Mouse (Mus musculus): Measurements from ENCODE around the gene Unc5c. TPM values are rescaled to one million over a fixed set of nuclear protein-coding genes. Genes with fewer than 3 reads are reported as not detected.

The Unc5c gene
- polyA plus RNA-seq, 1 experiment from 2014 or later, result 15.9 TPM

DNA sequence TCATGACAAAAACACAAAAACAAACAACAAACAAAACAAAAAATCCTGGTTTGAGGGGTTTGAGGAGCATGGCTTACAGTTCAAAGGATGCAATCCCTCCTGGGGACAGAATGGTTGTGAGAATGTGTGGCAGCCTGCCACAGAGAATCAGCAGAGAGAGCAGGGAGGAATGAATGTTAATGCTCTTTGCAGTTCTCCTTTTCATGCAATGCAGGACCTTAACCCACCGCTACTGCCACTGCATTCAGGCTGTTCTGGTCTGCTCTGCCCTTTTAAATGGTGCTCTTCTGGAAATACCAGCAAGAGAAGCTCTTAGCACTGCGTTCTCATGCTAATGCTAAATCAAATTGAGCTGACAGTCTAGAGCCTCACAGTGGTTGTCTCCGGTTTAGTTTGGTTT is 130.1 kb downstream of the Unc5c start:
- WGBS, result 32% methylated on average over 3 of the region's 3 CpGs
- Histone ChIP-seq H3K27me3 (ENCODE audit: control insufficient read depth, insufficient read depth, low read length) (no peaks in the 10 kb centered on the region), H3K27ac (ENCODE audit: low read length) (no peak overlapping the region), H3K4me2 (replicated peaks; ENCODE audit: low read depth, low read length) (no peak overlapping the region), H3K4me1 (ENCODE audit: control insufficient read depth, insufficient read depth, low read length) (no peaks in the 10 kb centered on the region), H3K4me3 (ENCODE audit: low read depth, low read length) (no peak overlapping the region), H3K9ac (replicated peaks; ENCODE audit: low read depth, low read length) (no peak overlapping the region), H3K36me3 (ENCODE audit: control insufficient read depth, insufficient read depth, low read length) (no peaks in the 10 kb centered on the region), H3K9me3 (ENCODE audit: control insufficient read depth, low read depth, low read length) (no peaks in the 10 kb centered on the region)
- ATAC-seq (ENCODE audit: insufficient number of reproducible peaks, insufficient read depth, low FRiP score, low read depth), result no peak

GRCm38 (mm10) chr3:141596461-141596860 is 131.4 kb downstream of the Unc5c start:
- 55% methylated on average over 3 of the region's 3 CpGs for WGBS
- no peaks in the 10 kb centered on the region for H3K4me1 ChIP-seq (ENCODE audit: control insufficient read depth, insufficient read depth, low read length)
- no peak overlapping the region for H3K9ac ChIP-seq (replicated peaks; ENCODE audit: low read depth, low read length)
- no peak overlapping the region for H3K27ac ChIP-seq (ENCODE audit: low read length)
- no peaks in the 10 kb centered on the region for H3K27me3 ChIP-seq (ENCODE audit: control insufficient read depth, insufficient read depth, low read length)
- no peaks in the 10 kb centered on the region for H3K9me3 ChIP-seq (ENCODE audit: control insufficient read depth, low read depth, low read length)
- no peak overlapping the region for H3K4me3 ChIP-seq (ENCODE audit: low read depth, low read length)
- H3K36me3 ChIP-seq (ENCODE audit: control insufficient read depth, insufficient read depth, low read length), result no peaks in the 10 kb centered on the region
- no peak for ATAC-seq (ENCODE audit: insufficient number of reproducible peaks, insufficient read depth, low FRiP score, low read depth)
- H3K4me2 ChIP-seq (replicated peaks; ENCODE audit: low read depth, low read length), result no peak overlapping the region

DNA sequence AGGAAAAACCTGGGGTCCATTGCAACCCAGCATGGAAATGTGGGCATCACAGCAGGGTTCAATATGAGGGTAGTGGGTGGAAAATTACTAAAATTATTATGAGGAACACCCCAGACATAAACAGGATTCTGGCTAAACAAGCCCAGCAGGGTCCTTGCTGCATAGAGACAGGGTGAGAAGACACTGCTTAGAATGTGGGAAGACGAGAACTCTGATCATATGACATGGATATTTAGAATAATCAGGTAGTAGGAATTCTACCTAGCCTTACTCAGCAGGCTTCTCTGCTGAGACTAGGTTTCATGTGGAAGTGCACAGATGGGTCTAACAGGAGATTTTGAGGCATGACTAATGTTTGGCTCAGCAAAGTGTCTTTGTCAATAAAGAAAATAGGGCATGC is 131.9 kb downstream of the Unc5c start:
- Histone ChIP-seq H3K4me3 (ENCODE audit: low read depth, low read length) (no peak overlapping the region), H3K4me2 (replicated peaks; ENCODE audit: low read depth, low read length) (no peak overlapping the region), H3K36me3 (ENCODE audit: control insufficient read depth, insufficient read depth, low read length) (no peaks in the 10 kb centered on the region), H3K9ac (replicated peaks; ENCODE audit: low read depth, low read length) (no peak overlapping the region), H3K9me3 (ENCODE audit: control insufficient read depth, low read depth, low read length) (no peaks in the 10 kb centered on the region), H3K27me3 (ENCODE audit: control insufficient read depth, insufficient read depth, low read length) (no peaks in the 10 kb centered on the region), H3K4me1 (ENCODE audit: control insufficient read depth, insufficient read depth, low read length) (no peaks in the 10 kb centered on the region), H3K27ac (ENCODE audit: low read length) (no peak overlapping the region)
- 84% methylated on average over 1 of the region's 1 CpGs for WGBS
- ATAC-seq (ENCODE audit: insufficient number of reproducible peaks, insufficient read depth, low FRiP score, low read depth), result no peak

DNA sequence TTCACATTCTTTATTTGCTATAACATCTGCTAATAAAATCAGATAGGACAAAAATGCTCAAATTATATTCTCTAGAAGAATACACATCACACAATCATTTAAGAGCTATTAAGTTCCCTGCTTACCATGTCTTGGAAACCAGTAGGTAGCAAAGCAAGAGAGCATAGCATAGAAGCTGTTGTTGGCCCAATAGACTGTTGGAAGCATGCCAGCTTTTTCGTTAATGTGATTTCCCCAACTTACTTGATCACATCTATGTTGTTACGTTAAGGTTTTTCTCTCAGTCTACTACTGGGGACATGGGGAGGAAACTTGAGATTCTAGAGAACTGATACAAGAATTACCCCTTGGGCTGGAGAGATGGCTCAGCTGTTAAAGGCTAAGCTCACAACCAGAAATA is 133.0 kb downstream of the Unc5c start:
- no peak for ATAC-seq (ENCODE audit: insufficient number of reproducible peaks, insufficient read depth, low FRiP score, low read depth)
- no peak overlapping the region for H3K27ac ChIP-seq (ENCODE audit: low read length)

GRCm38 (mm10) chr3:141598936-141599335 is 133.9 kb downstream of the Unc5c start:
- Histone ChIP-seq H3K36me3 (ENCODE audit: control insufficient read depth, insufficient read depth, low read length) (no peaks in the 10 kb centered on the region), H3K4me3 (ENCODE audit: low read depth, low read length) (no peak overlapping the region), H3K27ac (ENCODE audit: low read length) (no peak overlapping the region), H3K4me2 (replicated peaks; ENCODE audit: low read depth, low read length) (no peak overlapping the region), H3K27me3 (ENCODE audit: control insufficient read depth, insufficient read depth, low read length) (no peaks in the 10 kb centered on the region), H3K9ac (replicated peaks; ENCODE audit: low read depth, low read length) (no peak overlapping the region), H3K4me1 (ENCODE audit: control insufficient read depth, insufficient read depth, low read length) (no peaks in the 10 kb centered on the region), H3K9me3 (ENCODE audit: control insufficient read depth, low read depth, low read length) (no peaks in the 10 kb centered on the region)
- ATAC-seq (ENCODE audit: insufficient number of reproducible peaks, insufficient read depth, low FRiP score, low read depth), result no peak
- 88% methylated on average over 2 of the region's 2 CpGs for WGBS

More for the DNA sequence above, 133.0 kb downstream of the Unc5c start:
- H3K4me1 ChIP-seq (ENCODE audit: control insufficient read depth, insufficient read depth, low read length), result no peaks in the 10 kb centered on the region
- no peaks in the 10 kb centered on the region for H3K9me3 ChIP-seq (ENCODE audit: control insufficient read depth, low read depth, low read length)
- H3K9ac ChIP-seq (replicated peaks; ENCODE audit: low read depth, low read length), result no peak overlapping the region
- no peaks in the 10 kb centered on the region for H3K27me3 ChIP-seq (ENCODE audit: control insufficient read depth, insufficient read depth, low read length)
- no peak overlapping the region for H3K4me2 ChIP-seq (replicated peaks; ENCODE audit: low read depth, low read length)
- no peaks in the 10 kb centered on the region for H3K36me3 ChIP-seq (ENCODE audit: control insufficient read depth, insufficient read depth, low read length)
- WGBS, result 60% methylated on average over 2 of the region's 2 CpGs
- H3K4me3 ChIP-seq (ENCODE audit: low read depth, low read length), result no peak overlapping the region

DNA sequence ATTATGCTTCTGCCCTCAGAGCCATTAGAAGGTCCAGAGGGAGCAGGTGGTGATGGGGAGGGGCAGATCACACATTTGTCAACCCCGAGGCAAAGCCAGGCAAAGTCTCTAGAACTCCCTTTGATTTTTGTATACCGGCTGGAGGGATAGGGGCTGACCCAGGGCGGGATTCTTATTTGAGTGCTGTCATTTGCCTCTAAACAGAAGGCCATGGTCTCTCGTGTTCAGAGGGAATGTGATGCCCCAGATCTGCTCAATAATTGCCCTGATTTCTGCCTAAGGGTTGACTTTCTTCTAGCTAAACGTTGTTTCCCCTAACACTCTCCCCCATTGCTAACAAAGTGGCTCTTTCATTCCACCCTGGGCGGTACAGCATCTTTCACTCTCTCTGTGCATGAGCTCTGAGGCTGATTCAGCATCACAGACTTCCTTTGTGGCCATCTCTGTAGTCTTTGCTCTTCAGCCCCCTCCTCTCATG is 136.1 kb downstream of the Unc5c start:
- no peaks in the 10 kb centered on the region for H3K27me3 ChIP-seq (ENCODE audit: control insufficient read depth, insufficient read depth, low read length)
- no peak for ATAC-seq (ENCODE audit: insufficient number of reproducible peaks, insufficient read depth, low FRiP score, low read depth)
- H3K27ac ChIP-seq (ENCODE audit: low read length), result no peak overlapping the region
- 17% methylated on average over 6 of the region's 6 CpGs for WGBS
- no peak overlapping the region for H3K4me3 ChIP-seq (ENCODE audit: low read depth, low read length)
- H3K4me2 ChIP-seq (replicated peaks; ENCODE audit: low read depth, low read length), result no peak overlapping the region
- H3K9ac ChIP-seq (replicated peaks; ENCODE audit: low read depth, low read length), result no peak overlapping the region
- H3K4me1 ChIP-seq (ENCODE audit: control insufficient read depth, insufficient read depth, low read length), result no peaks in the 10 kb centered on the region
- H3K9me3 ChIP-seq (ENCODE audit: control insufficient read depth, low read depth, low read length), result no peaks in the 10 kb centered on the region
- H3K36me3 ChIP-seq (ENCODE audit: control insufficient read depth, insufficient read depth, low read length), result no peaks in the 10 kb centered on the region

GRCm38 (mm10) chr3:141616718-141617117 is 151.7 kb downstream of the Unc5c start:
- no peak overlapping the region for H3K9ac ChIP-seq (replicated peaks; ENCODE audit: low read depth, low read length)
- H3K27ac ChIP-seq (ENCODE audit: low read length), result no peak overlapping the region
- no peak overlapping the region for H3K4me3 ChIP-seq (ENCODE audit: low read depth, low read length)
- ATAC-seq (ENCODE audit: insufficient number of reproducible peaks, insufficient read depth, low FRiP score, low read depth), result no peak
- H3K27me3 ChIP-seq (ENCODE audit: control insufficient read depth, insufficient read depth, low read length), result no peaks in the 10 kb centered on the region
- 56% methylated on average over 1 of the region's 1 CpGs for WGBS
- no peaks in the 10 kb centered on the region for H3K9me3 ChIP-seq (ENCODE audit: control insufficient read depth, low read depth, low read length)
- no peaks in the 10 kb centered on the region for H3K36me3 ChIP-seq (ENCODE audit: control insufficient read depth, insufficient read depth, low read length)
- no peak overlapping the region for H3K4me2 ChIP-seq (replicated peaks; ENCODE audit: low read depth, low read length)
- H3K4me1 ChIP-seq (ENCODE audit: control insufficient read depth, insufficient read depth, low read length), result no peaks in the 10 kb centered on the region

DNA sequence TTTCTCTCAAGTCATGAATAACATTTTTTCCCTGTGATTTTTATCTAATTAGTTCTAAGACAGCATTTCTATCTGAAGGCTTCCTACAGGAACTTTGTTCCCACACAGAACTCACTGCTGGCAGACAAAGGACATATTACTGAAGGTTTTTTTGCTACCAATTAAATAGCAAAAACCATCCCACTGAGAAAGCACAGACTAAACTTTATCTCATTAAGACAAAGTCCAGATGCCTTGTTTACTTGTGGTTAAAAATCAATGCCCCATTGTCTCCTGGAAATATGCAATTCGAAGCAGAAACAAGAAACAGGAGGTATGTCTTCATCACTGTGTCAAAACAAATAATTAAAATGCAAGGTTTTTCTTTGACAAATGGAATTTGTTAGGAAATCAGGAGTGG is 153.7 kb downstream of the Unc5c start:
- H3K4me2 ChIP-seq (replicated peaks; ENCODE audit: low read depth, low read length), result no peak overlapping the region
- H3K27ac ChIP-seq (ENCODE audit: low read length), result no peak overlapping the region
- H3K9ac ChIP-seq (replicated peaks; ENCODE audit: low read depth, low read length), result no peak overlapping the region
- ATAC-seq (ENCODE audit: insufficient number of reproducible peaks, insufficient read depth, low FRiP score, low read depth), result no peak
- no peaks in the 10 kb centered on the region for H3K27me3 ChIP-seq (ENCODE audit: control insufficient read depth, insufficient read depth, low read length)
- H3K9me3 ChIP-seq (ENCODE audit: control insufficient read depth, low read depth, low read length), result no peaks in the 10 kb centered on the region
- WGBS, result 58% methylated on average over 1 of the region's 1 CpGs
- no peaks in the 10 kb centered on the region for H3K4me1 ChIP-seq (ENCODE audit: control insufficient read depth, insufficient read depth, low read length)
- no peak overlapping the region for H3K4me3 ChIP-seq (ENCODE audit: low read depth, low read length)
- no peaks in the 10 kb centered on the region for H3K36me3 ChIP-seq (ENCODE audit: control insufficient read depth, insufficient read depth, low read length)

GRCm38 (mm10) chr3:141621496-141621895 is 156.5 kb downstream of the Unc5c start:
- no peaks in the 10 kb centered on the region for H3K9me3 ChIP-seq (ENCODE audit: control insufficient read depth, low read depth, low read length)
- H3K9ac ChIP-seq (replicated peaks; ENCODE audit: low read depth, low read length), result no peak overlapping the region
- no peaks in the 10 kb centered on the region for H3K27me3 ChIP-seq (ENCODE audit: control insufficient read depth, insufficient read depth, low read length)
- ATAC-seq (ENCODE audit: insufficient number of reproducible peaks, insufficient read depth, low FRiP score, low read depth), result no peak
- no peak overlapping the region for H3K4me3 ChIP-seq (ENCODE audit: low read depth, low read length)
- H3K27ac ChIP-seq (ENCODE audit: low read length), result no peak overlapping the region
- no peaks in the 10 kb centered on the region for H3K36me3 ChIP-seq (ENCODE audit: control insufficient read depth, insufficient read depth, low read length)
- H3K4me1 ChIP-seq (ENCODE audit: control insufficient read depth, insufficient read depth, low read length), result no peaks in the 10 kb centered on the region
- 91% methylated on average over 1 of the region's 1 CpGs for WGBS
- H3K4me2 ChIP-seq (replicated peaks; ENCODE audit: low read depth, low read length), result no peak overlapping the region

Measured in stomach, embryonic 14.5 days (tissue).